Mouse (Mus musculus) left cerebral cortex, adult 11 months (tissue): Measurements from ENCODE around the gene Fam19a2.

Experiments
- DNase-seq: peaks from one replicate; pipeline ENCODE4 v3.0.0; 2022; ENCODE audit warnings: low spot score

Gene Fam19a2

GRCm38 (mm10) chr10:123263876-123264309 lies at the start of gene Fam19a2:
Fam19a2 (plus strand) TSS chr10:123263996.
- no peak for DNase-seq

- DNase-seq, result no peak
Measured at GRCm38 (mm10) chr10:123222785-123223184, 41.0 kb upstream of the Fam19a2 start.

GRCm38 (mm10) chr10:123229420-123229819 lies 34.4 kb upstream of the Fam19a2 start:
- no peak for DNase-seq

- DNase-seq, result no peak
Measured at GRCm38 (mm10) chr10:123248063-123248462, 15.7 kb upstream of the Fam19a2 start.

- DNase-seq, result no peak
Measured at GRCm38 (mm10) chr10:123251904-123252303, 11.9 kb upstream of the Fam19a2 start.

GRCm38 (mm10) chr10:123254299-123254698 lies 9.5 kb upstream of the Fam19a2 start:
- DNase-seq, result no peak

GRCm38 (mm10) chr10:123255674-123256348 lies 8.0 kb upstream of the Fam19a2 start:
- no peak for DNase-seq

GRCm38 (mm10) chr10:123264461-123265191 lies 830 bp downstream of the Fam19a2 start:
- DNase-seq, result peak; percentile 40

GRCm38 (mm10) chr10:123265241-123265790 lies 1.5 kb downstream of the Fam19a2 start:
- DNase-seq, result no peak

GRCm38 (mm10) chr10:123268568-123268967 lies 4.8 kb downstream of the Fam19a2 start:
- no peak for DNase-seq

- DNase-seq, result no peak
Measured at GRCm38 (mm10) chr10:123274554-123274953, 10.8 kb downstream of the Fam19a2 start.

GRCm38 (mm10) chr10:123307300-123307699 lies 43.5 kb downstream of the Fam19a2 start:
- DNase-seq, result no peak

- no peak for DNase-seq
Measured at GRCm38 (mm10) chr10:123326271-123326670, 62.5 kb downstream of the Fam19a2 start.

- no peak for DNase-seq
Measured at GRCm38 (mm10) chr10:123341280-123341679, 77.5 kb downstream of the Fam19a2 start.

- DNase-seq, result peak; percentile 33
Measured at GRCm38 (mm10) chr10:123342591-123343236, 78.9 kb downstream of the Fam19a2 start.

GRCm38 (mm10) chr10:123346301-123346700 lies 82.5 kb downstream of the Fam19a2 start:
- no peak for DNase-seq

GRCm38 (mm10) chr10:123353667-123354066 lies 89.9 kb downstream of the Fam19a2 start:
- no peak for DNase-seq

GRCm38 (mm10) chr10:123357010-123357409 lies 93.2 kb downstream of the Fam19a2 start:
- no peak for DNase-seq

- DNase-seq, result no peak
Measured at GRCm38 (mm10) chr10:123360492-123360891, 96.7 kb downstream of the Fam19a2 start.

GRCm38 (mm10) chr10:123364628-123365027 lies 100.8 kb downstream of the Fam19a2 start:
- no peak for DNase-seq

- DNase-seq, result no peak
Measured at GRCm38 (mm10) chr10:123367152-123367864, 103.5 kb downstream of the Fam19a2 start.

GRCm38 (mm10) chr10:123383277-123383676 lies 119.5 kb downstream of the Fam19a2 start:
- no peak for DNase-seq
